Mouse (Mus musculus) liver, embryonic 14.5 days (tissue): ENCODE results near the gene Rnf146.

Experiments
- CTCF ChIP-seq: IDR thresholded peaks from 2 replicates; pipeline ENCODE4 v1.5.1; 2016; ENCODE audit warnings: antibody characterized with exemption, low read depth, control low read depth
- EP300 ChIP-seq: IDR thresholded peaks from 2 replicates; pipeline ENCODE4 v1.6.1; 2016; ENCODE audit warnings: antibody characterized with exemption, low read depth

DNA sequence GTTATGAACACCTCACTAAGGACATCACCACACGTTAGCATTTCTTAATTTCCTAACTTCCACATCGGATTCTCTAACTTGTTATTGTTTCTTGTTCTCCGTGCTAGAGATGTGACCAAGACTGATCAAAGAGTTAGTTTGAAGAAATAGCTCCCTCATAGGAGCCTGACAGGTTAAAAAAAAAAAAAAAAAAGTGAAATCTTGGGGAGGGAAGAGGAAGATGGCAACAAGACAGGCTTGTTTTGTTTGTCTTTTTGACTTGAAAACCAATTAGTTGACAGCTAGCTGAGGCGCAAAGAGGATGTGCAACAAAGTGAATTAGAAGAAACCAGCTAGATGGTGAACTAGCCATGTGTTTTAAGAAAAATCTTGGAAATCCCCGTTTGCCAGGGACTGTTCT lies 48.3 kb downstream of the Rnf146 start:
- TF ChIP-seq CTCF (no peak), EP300 (no peak)
